Mouse (Mus musculus) layer of hippocampus, adult 2 months (tissue): ENCODE data around the gene Capn15. TPM values are rescaled to one million over a fixed set of nuclear protein-coding genes. Genes with fewer than 3 reads are reported as not detected.

Experiments used
- DNase-seq, 2 experiments: peaks; one replicate each; pipeline ENCODE4 v3.0.0; 2022; ENCODE audit warnings: low spot score in 2 of 2
- H3K27ac ChIP-seq: fragments of 200-600 bp; 2 replicates; pipeline ENCODE4 v1.8.1; 2022
- H3K4me3 ChIP-seq: fragments of 200-600 bp; 2 replicates; pipeline ENCODE4 v1.8.1; 2022; ENCODE audit warnings: mild to moderate bottlenecking
- CTCF ChIP-seq: fragments of 200-600 bp; conservative IDR thresholded peaks from 2 replicates; pipeline ENCODE4 v1.8.1; 2022; ENCODE audit warnings: antibody characterized with exemption, mild to moderate bottlenecking, moderate library complexity
- total RNA-seq, 2 experiments: library from RNA; stranded (reverse); gene quantifications; 2 replicates each; pipeline ENCODE4 v1.2.3; 2021

Gene Capn15
- total RNA-seq, 2 experiments from 2014 or later = 53.6 to 58.8 TPM

- DNase-seq = no peak
- no peak overlapping the region for H3K27ac ChIP-seq
- no peak overlapping the region for H3K4me3 ChIP-seq
- TF ChIP-seq CTCF = no peak
Measured at GRCm38 (mm10) chr17:25958771-25959494, 26.7 kb downstream of the Capn15 start.

- no peak for DNase-seq
- H3K4me3 ChIP-seq = no peak overlapping the region
- no peak for TF ChIP-seq CTCF
- H3K27ac ChIP-seq = no peak overlapping the region
Measured at GRCm38 (mm10) chr17:25957586-25958051, 28.0 kb downstream of the Capn15 start.

GRCm38 (mm10) chr17:25956631-25957030, 29.0 kb downstream of the Capn15 start:
- TF ChIP-seq CTCF = no peak
- no peak for DNase-seq
- H3K27ac ChIP-seq = no peak overlapping the region
- no peak overlapping the region for H3K4me3 ChIP-seq

GRCm38 (mm10) chr17:25956201-25956600, 29.4 kb downstream of the Capn15 start:
- no peak overlapping the region for H3K27ac ChIP-seq
- TF ChIP-seq CTCF = no peak
- H3K4me3 ChIP-seq = no peak overlapping the region
- DNase-seq = no peak

- Histone ChIP-seq H3K27ac (no peak overlapping the region), H3K4me3 (no peak overlapping the region)
- TF ChIP-seq CTCF = no peak
- no peak for DNase-seq
Measured at GRCm38 (mm10) chr17:25955736-25956135, 29.9 kb downstream of the Capn15 start.

GRCm38 (mm10) chr17:25954671-25955070, 30.9 kb downstream of the Capn15 start:
- Histone ChIP-seq H3K27ac (no peak overlapping the region), H3K4me3 (no peak overlapping the region)
- no peak for DNase-seq
- TF ChIP-seq CTCF = no peak

- Histone ChIP-seq H3K27ac (0 out of 2 replicates have a peak overlapping the region, but pooled peaks have one; percentile 5), H3K4me3 (no peak overlapping the region)
- no peak for DNase-seq
- no peak for TF ChIP-seq CTCF
Measured at GRCm38 (mm10) chr17:25953161-25953560, 32.4 kb downstream of the Capn15 start.

GRCm38 (mm10) chr17:25951803-25952623, 33.6 kb downstream of the Capn15 start, which contains the start of gene A930017K11Rik:
A930017K11Rik (minus strand) TSS chr17:25952565.
- Histone ChIP-seq H3K4me3 (peak within 1 kb of the TSS; percentile 51), H3K27ac (peak within 1 kb of the TSS; percentile 69; the same call in 1 of the 2 replicates)
- no peak for TF ChIP-seq CTCF
- DNase-seq = no peak

GRCm38 (mm10) chr17:25951225-25951802, 34.3 kb downstream of the Capn15 start:
- H3K4me3 ChIP-seq = peak overlapping the region; percentile 51

GRCm38 (mm10) chr17:25950706-25951105, 34.9 kb downstream of the Capn15 start:
- no peak for TF ChIP-seq CTCF
- H3K27ac ChIP-seq = no peak overlapping the region
- no peak for DNase-seq
- no peak overlapping the region for H3K4me3 ChIP-seq

More at GRCm38 (mm10) chr17:25951225-25951802, 34.3 kb downstream of the Capn15 start:
- no peak for TF ChIP-seq CTCF
- no peak for DNase-seq
- peak overlapping the region; percentile 69; the same call in 1 of the 2 replicates for H3K27ac ChIP-seq

- TF ChIP-seq CTCF = no peak
- no peak overlapping the region for H3K27ac ChIP-seq
- DNase-seq = no peak
- H3K4me3 ChIP-seq = no peak overlapping the region
Measured at GRCm38 (mm10) chr17:25949981-25950380, 35.6 kb downstream of the Capn15 start.

- Histone ChIP-seq H3K27ac (no peak overlapping the region), H3K4me3 (no peak overlapping the region)
- no peak for DNase-seq
- TF ChIP-seq CTCF = no peak
Measured at GRCm38 (mm10) chr17:25948051-25948450, 37.5 kb downstream of the Capn15 start.

- no peak for TF ChIP-seq CTCF
- no peak for DNase-seq
- no peak overlapping the region for H3K4me3 ChIP-seq
- no peak overlapping the region for H3K27ac ChIP-seq
Measured at GRCm38 (mm10) chr17:25947576-25947975, 38.0 kb downstream of the Capn15 start.
